Mouse (Mus musculus) cerebellum, adult 2 months (tissue): ENCODE measurements at regions not wholly inside any gene's neighbourhood (a gene's known extent, or its start where the extent isn't known, plus 50 kb on each side); places are given as distances from the start of the nearest gene placed in this dataset.

ENCODE experiments used
- CTCF ChIP-seq: fragments of 200-500 bp; IDR thresholded peaks from 2 replicates; pipeline ENCODE4 v1.5.1; 2011; ENCODE audit warnings: low read depth, mild to moderate bottlenecking, control low read depth, low read length, moderate library complexity, borderline replicate concordance; ENCODE audit not compliant: insufficient read depth
- POLR2A ChIP-seq: fragments of 200-500 bp; IDR thresholded peaks from 2 replicates; pipeline ENCODE4 v1.6.1; 2011; ENCODE audit warnings: low read length, control low read depth, borderline replicate concordance; ENCODE audit not compliant: insufficient read depth

GRCm38 (mm10) chr16:5545801-5546200, 290.0 kb upstream of the Eef2kmt start:
- no peak for TF ChIP-seq CTCF
- no peak for TF ChIP-seq POLR2A
